ENCODE assay signal across 23 mouse cellular contexts in genomic region chr15:61927385-61928120, GRCm38 (mm10).
"Had no signal": no experiment of that assay in that cellular context is flagged by ENCODE, and none has a peak within 500 bp of the region (broad histone marks: within the 10 kb centered on the region; RNA-seq: fewer than 3 reads in every experiment).

No protein-coding gene starts in this region.

- H3K9ac ChIP-seq: limb, embryonic 12.5 days; limb, embryonic 15.5 days; liver, embryonic 14.5 days; liver, postnatal 0 days; lung, embryonic 14.5 days; midbrain, embryonic 13.5 days had no signal

- H3K4me2 ChIP-seq: limb, embryonic 12.5 days; limb, embryonic 15.5 days; liver, embryonic 11.5 days; lung, embryonic 14.5 days; midbrain, embryonic 13.5 days had no signal

- H3K4me1 ChIP-seq: limb, embryonic 12.5 days; limb, embryonic 15.5 days; megakaryocyte, embryonic 14.5 days; midbrain, embryonic 10.5 days; midbrain, embryonic 13.5 days had no signal

- H3K9me3 ChIP-seq: limb, embryonic 12.5 days; limb, embryonic 15.5 days; megakaryocyte, embryonic 14.5 days; midbrain, embryonic 10.5 days; midbrain, embryonic 13.5 days had no signal

- DNase-seq: kidney, adult 2 months; kidney, postnatal 25 days; layer of hippocampus, postnatal 36 days; left cerebral cortex, postnatal 4 days; liver, postnatal 0 days; lung, embryonic 14.5 days; thymus, adult 2 months; thymus, postnatal 14 days; thymus, postnatal 4 days had no signal

- H3K36me3 ChIP-seq: limb, embryonic 12.5 days; limb, embryonic 15.5 days; midbrain, embryonic 10.5 days; midbrain, embryonic 13.5 days had no signal

- ATAC-seq: liver, postnatal 0 days; lung, postnatal 0 days; midbrain, embryonic 13.5 days; midbrain, embryonic 16.5 days had no signal

- H3K27me3 ChIP-seq: limb, embryonic 12.5 days; limb, embryonic 15.5 days; megakaryocyte, embryonic 14.5 days; midbrain, embryonic 13.5 days had no signal

- H3K27ac ChIP-seq: kidney, postnatal 0 days; layer of hippocampus, adult 2 months; limb, embryonic 12.5 days; limb, embryonic 15.5 days; liver, embryonic 14.5 days; macrophage; midbrain, embryonic 10.5 days; midbrain, embryonic 13.5 days; stomach, postnatal 0 days had no signal

- H3K4me3 ChIP-seq: layer of hippocampus, adult 2 months; limb, embryonic 12.5 days; limb, embryonic 15.5 days; megakaryocyte, embryonic 14.5 days; midbrain, embryonic 10.5 days; midbrain, embryonic 13.5 days; myocyte had no signal
